15 mouse cellular contexts compared by ENCODE assay signal in the genomic region with DNA sequence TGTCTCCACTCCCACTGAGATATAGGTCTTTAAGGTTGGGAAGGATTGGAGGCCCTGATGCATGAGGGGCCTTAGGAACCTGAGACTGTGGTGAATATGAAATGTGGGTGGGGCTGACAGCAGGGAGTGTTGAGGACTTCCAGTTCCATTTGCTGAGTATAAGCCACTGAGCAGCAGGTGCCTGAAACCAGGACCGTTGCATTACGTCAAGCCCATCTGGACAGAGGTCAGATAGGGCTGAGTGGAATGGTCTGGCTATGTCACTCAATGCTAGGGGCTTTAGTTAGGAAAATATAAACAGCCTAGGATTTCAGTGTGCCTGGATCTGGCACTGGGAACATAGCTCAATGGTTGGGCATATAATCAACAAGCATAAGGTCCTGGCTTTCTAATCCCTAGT. TPM values are rescaled to one million over a fixed set of nuclear protein-coding genes. Genes with fewer than 3 reads are reported as not detected.
DNase-seq lines count a peak whose midpoint lies in the region; ATAC-seq and TF ChIP-seq lines count a peak whose summit lies in the region.
"Had no signal": no experiment of that assay in that cellular context is flagged by ENCODE, and none has a peak within 500 bp of the region (broad histone marks: within the 10 kb centered on the region; RNA-seq: fewer than 3 reads in every experiment).

No protein-coding gene starts in this region.

- no peaks in the 10 kb centered on the region for H3K9me3 ChIP-seq in embryonic facial prominence, embryonic 13.5 days
- H3K9me3 ChIP-seq in embryonic facial prominence, embryonic 10.5 days = no peaks in the 10 kb centered on the region
- no peaks in the 10 kb centered on the region for H3K9me3 ChIP-seq in limb, embryonic 13.5 days
- H3K9me3 ChIP-seq: forebrain, embryonic 13.5 days; megakaryocyte, embryonic 14.5 days; neural tube, embryonic 13.5 days had no signal

- no peak for ATAC-seq in embryonic facial prominence, embryonic 13.5 days (ENCODE audit: insufficient number of reproducible peaks, insufficient read depth, low FRiP score, low TSS enrichment, low read depth)
- peak; percentile 35 for ATAC-seq in limb, embryonic 13.5 days (ENCODE audit: low FRiP score, low read depth)
- ATAC-seq: forebrain, embryonic 13.5 days; inflammation-experienced regulatory T-cells, adult 6 months had no signal

- H3K36me3 ChIP-seq in embryonic facial prominence, embryonic 13.5 days = peaks cover 24% of the 10 kb centered on the region
- H3K36me3 ChIP-seq in embryonic facial prominence, embryonic 10.5 days (replicated peaks) = peaks cover 27% of the 10 kb centered on the region
- peaks cover 25% of the 10 kb centered on the region for H3K36me3 ChIP-seq in limb, embryonic 13.5 days

- no peak overlapping the region for H3K4me2 ChIP-seq in embryonic facial prominence, embryonic 13.5 days
- no peak overlapping the region for H3K4me2 ChIP-seq in limb, embryonic 13.5 days (replicated peaks)
- H3K4me2 ChIP-seq: forebrain, embryonic 13.5 days; lung, embryonic 14.5 days; neural tube, embryonic 13.5 days had no signal

- no peak for DNase-seq in embryonic facial prominence, embryonic 10.5 days (ENCODE audit: low spot score)
- DNase-seq in layer of hippocampus, adult 2 months (ENCODE audit: low spot score in 2 of 2) = no peak
- no peak for DNase-seq in layer of hippocampus, adult 8-10 months (ENCODE audit: low spot score in 2 of 2)
- peak; percentile 32 for DNase-seq in ES-CJ7 (ENCODE audit: low read depth, low spot score)
- DNase-seq in ovary, adult 18-20 months (ENCODE audit: low spot score) = no peak
- DNase-seq in left cerebral cortex, adult 9 months (ENCODE audit: low spot score in 2 of 2) = no peak
- DNase-seq: cerebellum, adult 2 months; kidney, postnatal 25 days; lung, embryonic 14.5 days had no signal

- H3K4me1 ChIP-seq in embryonic facial prominence, embryonic 13.5 days = peaks cover 19% of the 10 kb centered on the region
- H3K4me1 ChIP-seq in embryonic facial prominence, embryonic 10.5 days = peaks cover 33% of the 10 kb centered on the region
- H3K4me1 ChIP-seq in limb, embryonic 13.5 days = peaks cover 39% of the 10 kb centered on the region
- H3K4me1 ChIP-seq: forebrain, embryonic 13.5 days had no signal

- no peak for TF ChIP-seq CTCF in layer of hippocampus, adult 2 months (conservative IDR thresholded peaks at IDR 0.05)

- no peaks in the 10 kb centered on the region for H3K27me3 ChIP-seq in embryonic facial prominence, embryonic 13.5 days
- H3K27me3 ChIP-seq in embryonic facial prominence, embryonic 10.5 days (replicated peaks; ENCODE audit: low read depth, poor library complexity, severe bottlenecking) = no peaks in the 10 kb centered on the region
- no peaks in the 10 kb centered on the region for H3K27me3 ChIP-seq in limb, embryonic 13.5 days
- H3K27me3 ChIP-seq: forebrain, embryonic 13.5 days; megakaryocyte, embryonic 14.5 days; neural tube, embryonic 13.5 days had no signal

- 88% methylated on average over 2 of the region's 2 CpGs for WGBS in embryonic facial prominence, embryonic 13.5 days
- 74% methylated on average over 2 of the region's 2 CpGs for WGBS in embryonic facial prominence, embryonic 10.5 days
- 64% methylated on average over 2 of the region's 2 CpGs for WGBS in limb, embryonic 13.5 days

- H3K9ac ChIP-seq in embryonic facial prominence, embryonic 13.5 days = no peak overlapping the region
- no peak overlapping the region for H3K9ac ChIP-seq in limb, embryonic 13.5 days
- H3K9ac ChIP-seq: forebrain, embryonic 13.5 days; lung, embryonic 14.5 days; neural tube, embryonic 13.5 days had no signal

- H3K27ac ChIP-seq in embryonic facial prominence, embryonic 13.5 days = 0 out of 2 replicates have a peak overlapping the region, but pooled peaks have one; percentile 2
- H3K27ac ChIP-seq in embryonic facial prominence, embryonic 10.5 days (replicated peaks) = no peak overlapping the region
- peak overlapping the region; percentile 23; the same call in 1 of the 2 replicates for H3K27ac ChIP-seq in layer of hippocampus, adult 2 months
- 0 out of 2 replicates have a peak overlapping the region, but pooled peaks have one; percentile 33 for H3K27ac ChIP-seq in limb, embryonic 13.5 days
- H3K27ac ChIP-seq: forebrain, embryonic 13.5 days; neural tube, embryonic 13.5 days had no signal

- no peak overlapping the region for H3K4me3 ChIP-seq in embryonic facial prominence, embryonic 13.5 days
- no peak overlapping the region for H3K4me3 ChIP-seq in embryonic facial prominence, embryonic 10.5 days
- H3K4me3 ChIP-seq in layer of hippocampus, adult 2 months = no peak overlapping the region
- H3K4me3 ChIP-seq in limb, embryonic 13.5 days = no peak overlapping the region
- H3K4me3 ChIP-seq: forebrain, embryonic 13.5 days; megakaryocyte, embryonic 14.5 days; neural tube, embryonic 13.5 days had no signal

RNA-seq across cellular contexts. Expression of gene Mgme1, which starts 24.2 kb away (rescaled TPM):
- 17.5 and 19.2 TPM in 2 replicates for polyA plus RNA-seq in embryonic facial prominence, embryonic 13.5 days (2015; fragmentation: Nextera tagmentation; extraction: Ambion mirVana)
- polyA plus RNA-seq in embryonic facial prominence, embryonic 10.5 days (2016; fragmentation: Nextera tagmentation; extraction: Ambion mirVana) = 23.2 and 25.1 TPM in 2 replicates
- 1 to 10 TPM; 4.7 to 4.8 TPM for total RNA-seq in layer of hippocampus, adult 2 months (2021)
- total RNA-seq in layer of hippocampus, adult 8-10 months (2022) = 1 to 10 TPM; 4.7 to 6.8 (median 5.5) TPM
- 19.7 and 22.6 TPM in 2 replicates for polyA plus RNA-seq in limb, embryonic 13.5 days (2015; fragmentation: Nextera tagmentation; extraction: Ambion mirVana)

RNA-seq across cellular contexts. Expression of gene Snx5, which starts 24.4 kb away (rescaled TPM):
- 124 TPM in 2 replicates for polyA plus RNA-seq in embryonic facial prominence, embryonic 13.5 days (2015; fragmentation: Nextera tagmentation; extraction: Ambion mirVana)
- polyA plus RNA-seq in embryonic facial prominence, embryonic 10.5 days (2016; fragmentation: Nextera tagmentation; extraction: Ambion mirVana) = 128 and 138 TPM in 2 replicates
- total RNA-seq in layer of hippocampus, adult 2 months (2021) = 10 to 100 TPM; 69.4 to 77.1 TPM
- 10 to 100 TPM; 70.8 to 85.4 (median 76.0) TPM for total RNA-seq in layer of hippocampus, adult 8-10 months (2022)
- polyA plus RNA-seq in limb, embryonic 13.5 days (2015; fragmentation: Nextera tagmentation; extraction: Ambion mirVana) = 130 and 133 TPM in 2 replicates
